Mouse (Mus musculus) testis, postnatal 14 days (tissue): ENCODE measurements at regions not wholly inside any gene's neighbourhood (a gene's known extent, or its start where the extent isn't known, plus 50 kb on each side); places are given as distances from the start of the nearest gene placed in this dataset.
A peak's percentile ranks its signal among the peaks of the same experiment; 100 is the strongest.
"Not testable (repeated sequence)": the region's sequence is repeated elsewhere in the genome, so short reads cannot be mapped to it uniquely, and the experiment has no call there.

Experiments
- DNase-seq: peaks from one replicate; pipeline ENCODE4 v3.0.0; 2021; ENCODE audit warnings: low spot score

DNA sequence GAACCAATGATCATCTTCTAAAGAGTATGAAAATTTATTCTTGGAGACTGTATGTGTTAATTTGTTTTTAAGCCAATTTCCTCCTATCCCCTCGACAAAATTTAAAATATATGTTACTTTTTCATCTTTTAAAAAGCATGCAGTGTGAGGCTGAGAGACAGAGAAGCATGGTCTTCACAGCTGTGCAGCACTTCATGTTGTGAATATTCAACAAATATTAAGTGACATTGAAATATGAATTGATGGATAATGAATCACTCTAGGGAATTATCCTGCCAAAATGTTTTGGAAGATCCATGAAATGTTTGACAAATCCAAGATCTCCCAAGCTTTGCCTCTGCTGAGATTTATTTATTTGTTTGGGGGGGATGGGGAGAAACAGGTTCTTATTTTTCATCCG, 233.9 kb upstream of the Gm11146 start:
- DNase-seq: no peak

GRCm38 (mm10) chr16:77827322-77828117, 225.6 kb upstream of the Gm11146 start:
- DNase-seq: peak; percentile 37

DNA sequence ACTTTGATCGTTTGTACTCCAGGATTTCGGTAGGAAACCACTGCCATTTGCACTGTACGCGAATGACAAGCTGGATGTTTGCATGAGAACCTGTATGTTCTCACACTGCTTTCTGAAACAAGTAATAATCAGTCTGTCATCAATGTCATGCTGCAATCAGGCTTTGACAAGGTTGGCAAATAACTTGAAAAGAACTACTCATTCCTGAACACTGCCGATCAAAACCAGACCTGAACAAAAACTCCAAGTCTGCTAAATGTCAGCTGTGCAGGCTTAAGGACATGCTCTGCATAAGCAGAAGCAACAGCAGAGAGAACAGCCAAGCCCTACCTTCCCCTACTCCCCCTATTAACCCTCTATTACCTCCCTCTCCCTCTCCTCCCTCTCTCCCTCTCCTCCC, 197.8 kb upstream of the Gm11146 start:
- no peak for DNase-seq

DNA sequence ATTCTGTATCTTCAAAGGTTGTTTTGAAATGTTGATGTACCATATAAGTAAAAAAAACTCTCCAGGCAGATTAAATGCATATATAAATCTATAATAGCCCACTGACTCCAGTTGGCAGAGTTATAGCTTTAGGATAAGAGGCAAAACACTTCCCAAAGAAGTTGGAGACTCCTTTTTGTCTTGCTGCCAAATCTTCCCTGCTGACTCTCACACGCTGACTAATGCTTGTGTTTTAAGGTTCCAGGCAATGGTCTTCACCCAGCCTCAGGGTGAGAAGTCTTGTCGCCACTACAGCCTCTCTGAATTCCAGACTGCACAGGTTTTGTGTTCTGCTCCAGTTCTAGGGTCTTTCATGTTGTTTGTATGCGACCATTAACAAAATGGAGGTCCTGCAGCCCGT, 195.0 kb upstream of the Gm11146 start:
- DNase-seq: no peak

- no peak for DNase-seq
These were observed 187.8 kb upstream of the Gm11146 start for GRCm38 (mm10) chr16:77789652-77790051.

- no peak for DNase-seq
These were observed 187.3 kb upstream of the Gm11146 start for GRCm38 (mm10) chr16:77789206-77789605.

DNA sequence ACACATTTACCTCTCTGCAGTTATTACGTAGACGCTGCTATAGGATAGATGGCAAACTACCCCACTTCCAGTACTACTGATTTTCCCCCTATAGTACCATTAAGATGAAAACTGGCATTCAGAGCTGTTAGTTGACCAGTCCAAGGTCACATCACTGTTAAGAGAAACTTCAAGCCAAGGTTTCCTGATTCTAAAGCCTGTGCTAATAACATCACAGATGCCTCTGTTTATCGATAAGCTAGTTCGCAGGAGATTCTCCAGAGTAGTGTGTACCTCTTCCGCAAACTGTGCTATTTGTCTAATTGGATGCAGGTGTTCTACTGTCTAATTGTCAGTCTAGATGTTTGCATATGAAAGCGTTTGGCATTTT, 186.9 kb upstream of the Gm11146 start:
- DNase-seq: no peak

GRCm38 (mm10) chr16:77788041-77788780, 186.3 kb upstream of the Gm11146 start:
- DNase-seq: no peak

- DNase-seq: no peak
These were observed 185.1 kb upstream of the Gm11146 start for GRCm38 (mm10) chr16:77787025-77787424.

- no peak for DNase-seq
These were observed 177.1 kb upstream of the Gm11146 start for GRCm38 (mm10) chr16:77779019-77779418.

DNA sequence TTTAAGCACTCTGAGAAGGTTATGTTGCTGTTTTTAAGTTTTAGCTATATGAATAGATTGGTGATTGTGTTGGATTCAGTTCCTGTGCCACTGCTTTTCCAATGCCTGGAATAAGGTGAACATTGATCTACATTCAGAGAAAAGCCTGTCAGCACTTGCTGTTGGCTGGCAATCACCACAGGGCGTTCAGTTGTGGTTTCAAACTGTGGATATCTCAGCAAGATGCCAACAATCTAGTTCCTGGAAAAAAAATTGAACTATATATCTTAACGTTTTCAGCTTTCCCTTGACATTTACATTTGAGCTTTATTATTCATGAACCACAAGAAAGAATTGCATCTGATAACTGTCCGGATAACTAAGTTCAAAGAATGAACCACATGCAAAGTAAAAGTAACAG, 170.2 kb upstream of the Gm11146 start:
- no peak for DNase-seq

GRCm38 (mm10) chr16:77760926-77761347, 159.0 kb upstream of the Gm11146 start:
- DNase-seq: no peak

- DNase-seq: no peak
These were observed 158.6 kb upstream of the Gm11146 start for GRCm38 (mm10) chr16:77760479-77760878.

DNA sequence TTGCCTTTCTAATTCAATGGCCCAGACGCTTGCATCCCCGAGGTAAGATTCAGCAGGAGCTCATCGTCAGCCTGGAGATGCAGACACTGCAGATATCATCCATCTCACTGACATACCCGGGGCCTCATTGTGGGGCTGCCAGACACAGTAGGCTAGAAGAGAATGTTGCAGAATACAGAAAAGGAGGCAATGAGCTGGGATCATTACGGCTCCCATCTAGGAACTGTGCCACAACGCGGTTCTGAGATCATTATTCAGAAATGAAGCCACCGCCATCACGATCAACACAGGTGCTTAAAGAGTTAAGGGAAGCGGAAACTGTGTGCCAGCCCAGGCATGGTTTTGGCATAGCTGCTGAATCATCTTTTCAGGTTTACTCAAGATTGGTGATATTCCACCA, 158.1 kb upstream of the Gm11146 start:
- DNase-seq: no peak

GRCm38 (mm10) chr16:77754882-77755281, 153.0 kb upstream of the Gm11146 start:
- DNase-seq: no peak

GRCm38 (mm10) chr16:77749474-77749873, 147.6 kb upstream of the Gm11146 start:
- peak; percentile 29 for DNase-seq

- DNase-seq: no peak
These were observed 141.9 kb upstream of the Gm11146 start for GRCm38 (mm10) chr16:77743838-77744237.

GRCm38 (mm10) chr16:77738821-77739220, 136.9 kb upstream of the Gm11146 start:
- DNase-seq: no peak

GRCm38 (mm10) chr16:77719377-77719776, 117.5 kb upstream of the Gm11146 start:
- DNase-seq: no peak

DNA sequence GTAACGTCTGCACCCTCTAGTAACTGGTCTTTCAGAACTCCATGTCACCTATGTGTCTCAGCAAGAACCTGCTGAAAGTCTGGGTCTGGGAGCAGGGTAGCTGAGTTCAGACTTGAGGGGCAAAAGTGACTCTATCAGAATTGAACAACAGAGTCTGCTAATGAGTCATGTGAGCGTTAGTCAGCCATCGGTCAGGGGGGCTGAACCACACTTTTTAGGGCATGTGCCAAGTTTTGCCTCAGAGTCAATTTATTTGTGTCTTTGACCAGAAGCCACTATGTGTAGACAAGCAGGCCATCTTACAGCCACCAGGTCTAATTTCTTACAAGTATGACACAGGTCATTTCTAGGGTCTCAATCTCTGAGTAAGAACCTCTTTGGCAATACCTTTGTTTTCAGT, 115.9 kb upstream of the Gm11146 start:
- not testable (repeated sequence) for DNase-seq

DNA sequence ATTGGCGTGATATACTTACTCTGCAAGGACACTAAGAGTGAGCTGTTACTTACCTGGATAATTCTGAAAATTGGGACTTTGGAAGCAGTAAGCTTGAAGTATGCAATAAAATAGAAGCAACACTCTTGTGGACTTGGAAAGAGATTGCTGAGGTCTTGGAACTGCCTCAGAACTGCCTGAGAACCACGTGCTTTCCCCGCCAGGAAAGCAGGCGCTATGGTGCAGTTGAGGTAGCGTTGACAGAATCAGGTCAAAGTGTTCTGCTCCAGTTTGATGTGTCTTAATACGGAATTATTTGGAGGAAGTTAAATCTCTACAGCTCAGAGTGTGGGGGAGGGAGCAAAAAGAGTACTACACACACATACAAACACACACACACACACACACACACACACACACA, 102.8 kb upstream of the Gm11146 start:
- DNase-seq: no peak

DNA sequence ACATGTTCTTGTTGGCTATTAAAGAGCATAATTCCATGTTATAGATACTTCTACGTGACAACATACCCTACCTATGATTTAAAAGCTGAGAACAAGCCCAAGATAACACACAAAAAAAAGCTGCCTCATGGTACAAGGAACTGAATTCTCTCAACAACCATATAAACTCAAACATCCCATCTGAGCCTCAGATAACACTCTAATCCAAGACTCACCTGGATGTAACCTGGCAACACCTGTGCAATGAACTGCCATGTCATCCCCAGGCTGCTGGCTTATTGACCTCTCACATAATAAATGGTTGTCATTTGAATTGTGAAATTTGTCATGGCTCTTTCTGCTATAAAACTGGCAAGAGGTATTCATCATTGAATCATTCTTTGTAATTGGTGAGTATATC, 93.5 kb upstream of the Gm11146 start:
- no peak for DNase-seq

DNA sequence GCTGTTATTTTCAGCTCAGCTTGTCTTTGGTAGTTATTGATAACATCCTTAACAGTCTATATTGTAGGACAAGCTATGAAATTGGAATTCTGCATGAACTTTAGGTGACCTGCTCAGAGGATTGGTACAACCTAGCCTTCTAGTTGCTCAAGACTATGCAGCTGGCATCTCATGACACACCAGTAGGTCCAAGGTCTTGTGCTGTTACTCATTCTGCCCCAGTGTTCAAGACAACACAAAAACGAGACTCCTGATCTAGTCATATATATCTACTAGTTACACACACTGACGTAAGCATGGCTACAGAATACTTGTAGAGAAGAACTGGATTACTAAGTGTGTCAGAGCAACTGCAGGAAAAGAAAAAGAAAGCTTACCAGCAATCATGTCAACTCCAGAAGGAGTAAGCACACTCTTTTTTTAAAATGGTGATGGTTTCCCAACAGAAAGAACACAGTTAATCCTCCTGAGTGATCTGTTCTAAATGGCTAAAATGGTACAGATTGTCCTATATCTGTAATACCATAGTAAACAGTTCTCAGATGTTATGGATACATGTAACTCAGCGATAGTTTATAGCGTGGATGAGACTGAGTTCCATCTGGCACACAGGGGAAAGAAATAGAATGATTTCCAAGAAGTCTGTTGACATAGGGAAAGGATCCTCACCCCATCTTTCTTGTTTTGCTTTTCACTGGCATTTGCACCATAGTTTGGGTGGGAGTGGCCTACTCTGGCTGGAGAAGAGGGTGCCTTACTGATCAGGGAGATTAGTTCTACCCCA, 85.4 kb upstream of the Gm11146 start:
- DNase-seq: no peak
